Mouse (Mus musculus): ENCODE data around the gene Fbp1.

DNA sequence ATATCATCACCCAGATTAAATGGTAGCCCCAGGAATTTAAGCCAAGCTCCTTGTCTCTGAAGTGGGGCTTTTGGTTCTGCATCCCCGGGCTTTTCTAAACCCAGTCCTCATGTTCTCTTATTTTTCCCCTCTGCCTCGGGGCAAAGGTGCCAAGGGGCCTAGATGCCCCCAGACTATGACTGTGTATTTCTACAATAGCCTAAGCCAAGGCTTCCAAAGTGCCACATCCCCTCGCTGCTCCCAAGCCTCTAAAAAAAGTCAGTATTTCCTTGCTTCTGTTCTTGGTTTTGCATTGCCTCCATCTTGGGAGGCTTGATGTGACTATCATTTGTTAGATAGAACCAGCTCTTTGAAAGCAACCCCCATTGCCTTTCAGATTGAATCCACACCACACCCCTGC, 3.5 kb downstream of the Fbp1 start:
- TF ChIP-seq POLR2A (IDR thresholded peaks at IDR 0.05; ENCODE audit: insufficient read length, low read depth): no peak
- no peak for TF ChIP-seq CEBPB (IDR thresholded peaks at IDR 0.05; ENCODE audit: insufficient read depth, poor library complexity, severe bottlenecking)
- TF ChIP-seq MAX (IDR thresholded peaks at IDR 0.05; ENCODE audit: low read depth): no peak
- TF ChIP-seq MYOD1 (IDR thresholded peaks at IDR 0.05; ENCODE audit: control insufficient read depth in 1 of 3, insufficient read length in 2 of 3, low read depth in 2 of 3): no peak
- no peak for TF ChIP-seq E2F4 (IDR thresholded peaks at IDR 0.05; ENCODE audit: insufficient read depth)
- no peak for TF ChIP-seq TCF3 (IDR thresholded peaks at IDR 0.05; ENCODE audit: insufficient read length, low read depth)
- no peak for TF ChIP-seq REST (IDR thresholded peaks at IDR 0.05; ENCODE audit: insufficient read depth, insufficient read length)
- TF ChIP-seq USF1 (IDR thresholded peaks at IDR 0.05; ENCODE audit: low read depth): no peak

Data from myocyte (in vitro differentiated cells).